8 mouse cellular contexts compared by ENCODE assay signal in the genomic region with DNA sequence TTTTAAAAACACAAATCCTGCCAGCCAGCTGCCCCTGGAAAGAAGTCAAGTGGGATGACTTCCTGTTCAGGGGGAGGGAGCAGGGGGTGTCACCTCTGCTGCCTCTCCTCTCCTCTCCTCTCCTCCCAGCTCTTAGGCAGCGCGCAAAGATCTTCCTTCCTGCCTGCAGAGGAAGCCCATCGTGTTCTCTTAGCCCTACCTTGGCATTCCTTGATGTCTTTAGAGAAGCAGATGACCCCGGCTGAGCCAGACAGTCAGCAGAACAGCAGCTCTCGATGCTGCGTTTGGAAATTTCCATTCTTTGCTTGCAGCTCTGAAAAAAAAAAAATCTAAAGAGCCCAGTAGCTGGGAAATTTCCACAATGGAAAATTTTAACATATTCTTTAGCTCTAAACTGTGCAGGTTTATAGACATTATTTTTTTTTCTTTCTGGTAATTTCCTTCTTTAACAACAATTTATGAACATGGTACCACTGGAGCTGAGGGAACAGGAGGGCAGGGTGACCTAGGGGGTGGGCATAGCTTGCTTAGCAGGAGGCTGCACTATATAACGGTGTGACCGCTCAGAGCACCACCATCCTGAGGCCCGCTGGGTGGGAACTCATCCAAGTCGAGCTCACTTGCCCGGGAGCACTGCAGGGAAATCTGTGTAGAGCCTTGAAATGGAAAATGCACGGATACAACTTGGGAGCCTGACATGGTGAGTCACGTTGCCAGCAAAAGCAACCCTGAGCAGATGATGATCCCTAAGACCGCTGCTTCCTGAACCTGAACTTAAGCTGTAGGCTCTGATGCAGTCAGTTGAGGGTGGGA.
DNase-seq lines count a peak whose midpoint lies in the region; ATAC-seq lines count a peak whose summit lies in the region.
"Had no signal": no experiment of that assay in that cellular context is flagged by ENCODE, and none has a peak within 500 bp of the region (broad histone marks: within the 10 kb centered on the region; RNA-seq: fewer than 3 reads in every experiment).

No protein-coding gene starts in this region.

- H3K4me3 ChIP-seq in brown adipose tissue, adult 24 weeks (ENCODE audit: insufficient read depth, low read depth, low read length) = no peak overlapping the region

- peak; percentile 80 for DNase-seq in right cerebral cortex, adult 18-20 months
- DNase-seq in right cerebral cortex, postnatal 10 days (ENCODE audit: low spot score in 2 of 2) = no peak
- peak; percentile 66 to 75 for DNase-seq in heart, adult 18-20 months
- peak; percentile 56 to 57 for DNase-seq in layer of hippocampus, postnatal 36 days
- no peak for DNase-seq in spleen, adult 12 weeks (ENCODE audit: low spot score)

- H3K27ac ChIP-seq in brown adipose tissue, adult 24 weeks (replicated peaks; ENCODE audit: low read depth, low read length) = peak overlapping the region; percentile 38; the same call in 1 of the 2 replicates
- H3K27ac ChIP-seq: liver, embryonic 14.5 days had no signal

- ATAC-seq in megakaryocyte progenitor cell, adult 5-6 weeks (replicated peaks; ENCODE audit: poor library complexity) = no peak

- H3K4me1 ChIP-seq in brown adipose tissue, adult 24 weeks (ENCODE audit: control insufficient read depth, insufficient read depth, insufficient read length, low read length) = peaks cover 4% of the 10 kb centered on the region

Comparison
In these comparisons a context has a peak if more than half of its experiments do, and no peak if none do; other contexts are left out.
1. DNase-seq: peak in right cerebral cortex, adult 18-20 months (single experiment), heart, adult 18-20 months (2 of 2) and layer of hippocampus, postnatal 36 days (2 of 2); none in right cerebral cortex, postnatal 10 days (0 of 2) and spleen, adult 12 weeks (single experiment).